Comparison of ENCODE assay signal across 8 mouse cellular contexts in the genomic region with DNA sequence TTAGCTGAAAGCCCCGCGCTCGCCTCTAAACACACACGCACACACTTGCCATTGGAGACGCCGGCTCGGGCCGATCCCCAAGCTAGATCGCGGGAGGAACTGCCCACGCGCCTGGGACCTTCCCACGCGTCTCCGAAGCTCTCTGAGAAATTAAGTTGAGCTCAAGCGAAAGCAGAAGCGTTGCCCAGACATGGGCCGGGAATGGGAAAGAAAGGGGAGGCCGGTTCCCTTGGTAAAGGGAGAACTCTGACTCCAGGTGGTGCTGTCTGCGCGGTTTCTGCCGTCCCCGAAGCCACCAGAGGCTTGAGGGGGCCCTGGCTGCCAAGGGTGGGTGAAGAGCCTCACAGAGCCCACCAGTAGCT. TPM values are rescaled to one million over a fixed set of nuclear protein-coding genes. Genes with fewer than 3 reads are reported as not detected.
A peak's percentile ranks its signal among the peaks of the same experiment; 100 is the strongest.
DNase-seq lines count a peak whose midpoint lies in the region; ATAC-seq lines count a peak whose summit lies in the region.

A gene (minus strand): TSS at position 210 of the 362 bp plus-strand sequence.

- H3K27ac ChIP-seq in intestine, embryonic 16.5 days (ENCODE audit: low read length) = peak within 1 kb of the TSS; percentile 89

- peaks cover 47% of the 10 kb centered on the region for H3K4me1 ChIP-seq in intestine, embryonic 16.5 days (ENCODE audit: control insufficient read depth, insufficient read depth, low read length)

- under 1% methylated on average over 23 of the region's 23 CpGs for WGBS in intestine, embryonic 16.5 days

- peak within 1 kb of the TSS; percentile 87 for H3K4me2 ChIP-seq in intestine, embryonic 16.5 days (ENCODE audit: low read depth, low read length)

- DNase-seq in adrenal gland, adult 8-10 months = peak; percentile 69
- peak; percentile 68 for DNase-seq in embryo, embryonic 11.5 days (ENCODE audit: low read depth, low spot score)
- no peak for DNase-seq in gonadal fat pad, adult 2 months (ENCODE audit: low read depth)
- DNase-seq in left cerebral cortex, postnatal 36 days (ENCODE audit: low spot score in 2 of 2) = peak in 1 of 2 experiments; percentile 80
- DNase-seq in mesoderm, embryonic 11.5 days (ENCODE audit: low read depth, low spot score) = peak; percentile 82
- peak; percentile 57 to 78 for DNase-seq in right cerebral cortex, postnatal 36 days (ENCODE audit: low spot score in 2 of 2)
- DNase-seq in yolk sac, embryonic 10.5 days (ENCODE audit: low spot score) = no peak

- peak within 1 kb of the TSS; percentile 81 for H3K4me3 ChIP-seq in intestine, embryonic 16.5 days (ENCODE audit: low read length)

- no peaks in the 10 kb centered on the region for H3K9me3 ChIP-seq in intestine, embryonic 16.5 days (ENCODE audit: control insufficient read depth, low read length)

- H3K36me3 ChIP-seq in intestine, embryonic 16.5 days (ENCODE audit: control insufficient read depth, insufficient read depth, low read length) = no peaks in the 10 kb centered on the region

- ATAC-seq in intestine, embryonic 16.5 days = peak; percentile 39; the same call in 1 of the 2 replicates

- no peaks in the 10 kb centered on the region for H3K27me3 ChIP-seq in intestine, embryonic 16.5 days (replicated peaks; ENCODE audit: control insufficient read depth, insufficient read depth, low read length)

- intact Hi-C loops in left cerebral cortex, postnatal 36 days (cut with DNase I) = loop anchor here (2.0 to 5.0 kb wide), 3 partner anchors 192 to 409 kb away; no protein-coding TSS in a partner anchor

- peak within 1 kb of the TSS; percentile 93 for H3K9ac ChIP-seq in intestine, embryonic 16.5 days (ENCODE audit: low read depth, low read length)

RNA-seq across cellular contexts. Expression of the gene that starts here (rescaled TPM):
- total RNA-seq in adrenal gland, adult 8-10 months (2022) = 100 to 1,000 TPM in 2 of 4 experiments, 10 to 100 TPM in 2; 44.6 to 150 (median 89.6) TPM
- 117 and 132 TPM in 2 replicates for polyA plus RNA-seq in gonadal fat pad, adult 2 months (2012; rRNA removed)
- polyA plus RNA-seq in intestine, embryonic 16.5 days (2015; fragmentation: Nextera tagmentation; extraction: Ambion mirVana) = 68.4 and 76.3 TPM in 2 replicates
- 100 to 1,000 TPM in 1 of 2 experiments, 10 to 100 TPM in 1; 95.9 to 119 TPM for total RNA-seq in left cerebral cortex, postnatal 36 days (2021)

Comparison
In these comparisons a context has a peak if more than half of its experiments do, and no peak if none do; other contexts are left out.
1. DNase-seq: peak in adrenal gland, adult 8-10 months (single experiment), embryo, embryonic 11.5 days (single experiment), mesoderm, embryonic 11.5 days (single experiment) and right cerebral cortex, postnatal 36 days (2 of 2); none in gonadal fat pad, adult 2 months (single experiment) and yolk sac, embryonic 10.5 days (single experiment).